In the genomic region with DNA sequence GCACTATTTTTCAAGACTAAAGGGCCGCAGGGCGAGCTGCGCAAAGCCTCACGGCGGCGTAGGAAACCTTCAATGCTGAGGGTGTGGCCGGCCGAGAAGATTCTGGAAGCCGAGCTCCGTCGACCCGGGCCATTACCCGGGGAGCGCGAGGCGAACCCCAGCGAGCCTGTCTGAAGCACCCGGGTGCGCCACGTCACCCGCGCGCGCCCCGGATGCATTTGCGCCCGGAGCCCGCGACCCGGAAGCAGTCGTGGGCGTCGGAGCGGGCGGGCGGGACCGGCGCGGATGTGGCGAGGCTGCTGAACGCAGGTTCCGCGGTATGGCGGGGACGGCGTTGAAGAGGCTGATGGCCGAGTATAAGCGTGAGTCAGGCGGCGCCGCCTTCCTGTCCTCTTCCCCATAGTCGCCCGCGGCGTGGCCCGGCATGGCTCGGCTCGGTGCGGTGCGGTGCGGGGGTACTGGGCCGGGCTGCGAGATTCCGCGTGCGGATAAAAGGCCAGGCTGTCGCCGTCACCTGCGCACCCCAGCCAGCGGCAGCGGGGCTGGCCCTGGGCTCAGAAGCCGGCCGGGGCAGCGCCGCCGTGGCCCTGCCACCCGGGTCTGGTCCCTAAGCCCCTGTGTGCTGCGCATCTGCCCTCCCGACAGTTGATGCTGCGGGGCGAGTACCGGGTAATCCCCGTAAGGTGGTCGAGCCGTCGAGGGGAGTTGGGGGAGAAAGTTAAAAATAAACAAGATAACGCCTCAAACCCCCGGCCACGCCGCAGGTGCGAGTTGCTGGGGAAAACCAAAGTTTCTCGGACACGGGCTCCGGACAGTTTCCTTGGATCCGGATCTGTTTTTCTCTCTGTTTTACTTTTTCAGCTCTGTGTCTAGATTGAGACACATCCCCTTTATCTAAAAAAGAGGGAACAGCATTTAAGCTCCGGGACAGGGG, we compare ENCODE assay signal across 8 mouse cellular contexts. TPM values are rescaled to one million over a fixed set of nuclear protein-coding genes. Genes with fewer than 3 reads are reported as not detected.
DNase-seq lines count a peak whose midpoint lies in the region; ATAC-seq and TF ChIP-seq lines count a peak whose summit lies in the region.

A gene (plus strand): TSS at position 221 of the 934 bp plus-strand sequence.

- peak within 1 kb of the TSS; percentile 96 for H3K4me3 ChIP-seq in cerebellum, adult 2 months (replicated peaks; ENCODE audit: insufficient read depth, low read depth, low read length)
- peak within 1 kb of the TSS; percentile 65 for H3K4me3 ChIP-seq in lung, embryonic 16.5 days (ENCODE audit: low read length)
- H3K4me3 ChIP-seq in thymus, adult 2 months (ENCODE audit: control insufficient read depth, insufficient read depth, low read length) = peak within 1 kb of the TSS; percentile 83

- H3K4me2 ChIP-seq in lung, embryonic 16.5 days (ENCODE audit: low read depth, low read length) = peak within 1 kb of the TSS; percentile 71

- no peaks in the 10 kb centered on the region for H3K27me3 ChIP-seq in cerebellum, adult 2 months (ENCODE audit: control insufficient read depth, insufficient read depth, low read length)
- no peaks in the 10 kb centered on the region for H3K27me3 ChIP-seq in lung, embryonic 16.5 days (ENCODE audit: control insufficient read depth, insufficient read depth, low read depth, low read length)
- no peaks in the 10 kb centered on the region for H3K27me3 ChIP-seq in thymus, adult 2 months (ENCODE audit: control insufficient read depth, insufficient read depth, low read length)

- H3K27ac ChIP-seq in cerebellum, adult 2 months (ENCODE audit: insufficient read depth, low read length) = peak within 1 kb of the TSS; percentile 95
- peak within 1 kb of the TSS; percentile 91 for H3K27ac ChIP-seq in lung, embryonic 16.5 days (ENCODE audit: low read length)
- H3K27ac ChIP-seq in thymus, adult 2 months (ENCODE audit: control insufficient read depth, insufficient read depth, low read length) = peak within 1 kb of the TSS; percentile 92

- H3K9ac ChIP-seq in lung, embryonic 16.5 days (ENCODE audit: low read length) = peak within 1 kb of the TSS; percentile 97

- no peak for TF ChIP-seq CTCF in cerebellum, adult 2 months (IDR thresholded peaks at IDR 0.05; ENCODE audit: borderline replicate concordance, insufficient read depth, low read depth, low read length)
- TF ChIP-seq CTCF in thymus, adult 2 months (IDR thresholded peaks at IDR 0.05; ENCODE audit: borderline replicate concordance, control insufficient read depth, extremely low read depth, insufficient read depth, low read length, poor library complexity) = peak; percentile 73

- peaks cover 11% of the 10 kb centered on the region for H3K36me3 ChIP-seq in lung, embryonic 16.5 days (ENCODE audit: control insufficient read depth, insufficient read depth, low read length)
- H3K36me3 ChIP-seq in thymus, adult 2 months (ENCODE audit: control insufficient read depth, insufficient read depth, low read length) = peaks cover 2% of the 10 kb centered on the region

- TF ChIP-seq POLR2A in cerebellum, adult 2 months (IDR thresholded peaks at IDR 0.05; ENCODE audit: borderline replicate concordance, insufficient read depth, low read length) = peak; percentile 77
- TF ChIP-seq POLR2A in thymus, adult 2 months (IDR thresholded peaks at IDR 0.05; ENCODE audit: control insufficient read depth, extremely low read depth, insufficient read depth, low read length, poor library complexity) = peak; percentile 84; the same call in 1 of the 2 replicates

- peak; percentile 95 for ATAC-seq in lung, embryonic 16.5 days (ENCODE audit: low read depth)

- DNase-seq in MN1 (ENCODE audit: low spot score) = peak; percentile 99
- peak; percentile 93 to 94 for DNase-seq in cerebellum, adult 2 months
- peak; percentile 84 for DNase-seq in forelimb bud, embryonic 11.5 days (ENCODE audit: low read depth, low spot score)
- peak; percentile 96 for DNase-seq in heart, postnatal 4 days
- DNase-seq in layer of hippocampus, adult 9-11 months = peak; percentile 90
- peak; percentile 88 for DNase-seq in ovary, adult 18-20 months (ENCODE audit: low spot score)
- peak; percentile 93 for DNase-seq in thymus, adult 2 months

- H3K9me3 ChIP-seq in lung, embryonic 16.5 days (ENCODE audit: control insufficient read depth, low read length) = no peaks in the 10 kb centered on the region

- under 1% methylated on average over 96 of the region's 96 CpGs for WGBS in cerebellum, adult 2 months
- under 1% methylated on average over 85 of the region's 96 CpGs for WGBS in lung, embryonic 16.5 days
- WGBS in thymus, adult 2 months = under 1% methylated on average over 96 of the region's 96 CpGs

- peaks cover 20% of the 10 kb centered on the region for H3K4me1 ChIP-seq in cerebellum, adult 2 months (ENCODE audit: control insufficient read depth, insufficient read depth, low read length)
- H3K4me1 ChIP-seq in lung, embryonic 16.5 days (replicated peaks; ENCODE audit: control insufficient read depth, insufficient read depth, low read length) = peaks cover 29% of the 10 kb centered on the region
- H3K4me1 ChIP-seq in thymus, adult 2 months (replicated peaks; ENCODE audit: control insufficient read depth, insufficient read depth, low read length) = peaks cover 10% of the 10 kb centered on the region

RNA-seq across cellular contexts. Expression of the gene that starts here (rescaled TPM):
- polyA plus RNA-seq in cerebellum, adult 2 months (2012; rRNA removed) = 37.5 and 39.5 TPM in 2 replicates
- total RNA-seq in heart, postnatal 4 days (2021) = 10 to 100 TPM; 56.1 to 63.8 TPM
- polyA plus RNA-seq in lung, embryonic 16.5 days (2015; fragmentation: Nextera tagmentation; extraction: Ambion mirVana) = 66.6 and 69.5 TPM in 2 replicates
- 52.0 and 52.6 TPM in 2 replicates for polyA plus RNA-seq in thymus, adult 2 months (2012; rRNA removed)

Comparison
In these comparisons a context has a peak if more than half of its experiments do, and no peak if none do; other contexts are left out.
1. Peak in every context shown above with its lines: DNase-seq, ATAC-seq, H3K4me3 ChIP-seq and H3K27ac ChIP-seq.